Mouse (Mus musculus) limb, embryonic 13.5 days (tissue): ENCODE results near the gene Ctdspl2. TPM values are rescaled to one million over a fixed set of nuclear protein-coding genes. Genes with fewer than 3 reads are reported as not detected.

Experiments used
- microRNA-seq: library from miRNA; unstranded; fragments of <30 nt; microRNA quantifications from one replicate; pipeline ENCODE4, GENCODE M21; 2016
- polyA plus RNA-seq: library from polyadenylated mRNA; unstranded; fragments of >200 nt; fragmentation: Nextera tagmentation; extraction: Ambion mirVana; gene quantifications from 2 replicates; pipeline ENCODE4 v1.2.1, GENCODE M21; 2015

Ctdspl2 gene
- polyA plus RNA-seq, 1 experiment from 2014 or later: 70.8 TPM

Small RNA genes lying within 50 kb of the gene (microRNA-seq; reads per million reads assigned to microRNA genes)
- not detected for gene Gm47314

Other genes with a start within 250 kb of the Ctdspl2 start
- 2.0 and 2.4 TPM in 2 replicates for gene Frmd5, start 148.9 kb upstream of the Ctdspl2 start, polyA plus RNA-seq
- gene Casc4, start 89.0 kb upstream of the Ctdspl2 start, polyA plus RNA-seq: 22.9 and 26.2 TPM in 2 replicates
- gene Mageb3, start 91 bp downstream of the Ctdspl2 start, polyA plus RNA-seq: 0.11 and 0.15 TPM in 2 replicates
- 12.2 and 12.9 TPM in 2 replicates for gene Eif3j1, start 72.5 kb downstream of the Ctdspl2 start, polyA plus RNA-seq
- gene Spg11, start 162.4 kb downstream of the Ctdspl2 start, polyA plus RNA-seq: 8.1 and 9.4 TPM in 2 replicates
- 212 and 235 TPM in 2 replicates for gene B2m, start 191.7 kb downstream of the Ctdspl2 start, polyA plus RNA-seq
- 0.14 TPM in 1 of 2 replicates, not detected in the other for gene Trim69, start 204.7 kb downstream of the Ctdspl2 start, polyA plus RNA-seq
- gene Patl2, start 230.2 kb downstream of the Ctdspl2 start, polyA plus RNA-seq: 0.08 TPM in 1 of 2 replicates, not detected in the other
- not detected in 2 replicates for gene Terb2, start 230.3 kb downstream of the Ctdspl2 start, polyA plus RNA-seq